Mouse (Mus musculus): ENCODE results near the gene Smim24. TPM values are rescaled to one million over a fixed set of nuclear protein-coding genes. Genes with fewer than 3 reads are reported as not detected.

The Smim24 gene
- total RNA-seq, 2 experiments from 2014 or later = 2.0 TPM

DNA sequence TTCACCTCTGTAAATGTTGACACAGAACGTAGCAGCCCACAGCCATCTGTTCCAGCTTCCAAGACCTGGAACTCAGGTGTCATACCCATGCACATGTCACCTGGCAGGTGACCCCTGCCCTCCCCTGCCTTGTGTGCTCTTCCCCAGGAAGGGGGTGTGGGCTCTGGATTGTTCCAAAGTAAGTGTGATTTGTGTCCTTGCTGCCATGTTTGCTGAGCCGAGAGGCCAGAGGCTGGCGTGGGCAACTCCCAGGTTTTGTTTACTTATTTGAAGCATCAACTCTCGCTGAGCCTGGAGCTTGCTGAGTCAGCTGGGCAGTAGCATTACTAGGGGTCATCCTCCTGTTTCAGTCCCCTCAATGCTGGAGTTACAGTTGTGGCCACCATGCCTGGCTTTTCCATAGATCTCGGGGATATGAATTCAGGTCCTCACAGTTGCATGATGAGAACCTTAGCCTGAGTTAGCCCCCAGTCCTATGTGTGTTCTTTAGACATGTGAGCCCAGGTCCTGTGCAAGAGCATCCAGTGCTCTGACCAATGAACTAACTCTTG lies 4.3 kb upstream of the Smim24 start, which contains the start of gene Gm48552:
Gene Gm48552, plus strand, starts transcription at position 501 of the 551 bp plus-strand sequence.
- intact Hi-C loops (cut with DNase I) = loop anchor here (1.0 kb wide), 1 partner anchor 62 kb away; no protein-coding TSS in a partner anchor
- no peak for DNase-seq (ENCODE audit: low spot score)

DNA sequence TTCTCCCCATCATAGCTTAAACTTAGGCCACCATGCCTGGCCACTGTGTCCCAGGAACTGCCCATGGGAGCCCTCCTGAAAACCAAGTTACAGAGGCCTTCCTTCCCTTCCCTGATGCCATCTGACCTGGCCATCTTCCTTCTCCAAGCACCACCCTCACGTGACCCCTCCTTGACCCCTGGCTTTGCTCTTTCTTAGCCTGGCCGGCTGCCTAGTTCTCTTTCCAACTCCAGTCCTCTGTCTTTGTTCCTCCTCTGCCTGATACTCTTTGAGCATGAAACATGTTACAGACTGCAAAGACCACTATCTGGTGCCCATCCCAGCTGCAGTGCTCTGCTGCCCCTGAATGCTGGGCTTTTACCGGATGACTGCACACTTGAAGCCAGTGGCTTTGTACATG lies 3.5 kb upstream of the Smim24 start:
- intact Hi-C loops (cut with DNase I) = loop anchor here (1.0 kb wide), 1 partner anchor 61 kb away; no protein-coding TSS in a partner anchor
- DNase-seq (ENCODE audit: low spot score) = no peak

DNA sequence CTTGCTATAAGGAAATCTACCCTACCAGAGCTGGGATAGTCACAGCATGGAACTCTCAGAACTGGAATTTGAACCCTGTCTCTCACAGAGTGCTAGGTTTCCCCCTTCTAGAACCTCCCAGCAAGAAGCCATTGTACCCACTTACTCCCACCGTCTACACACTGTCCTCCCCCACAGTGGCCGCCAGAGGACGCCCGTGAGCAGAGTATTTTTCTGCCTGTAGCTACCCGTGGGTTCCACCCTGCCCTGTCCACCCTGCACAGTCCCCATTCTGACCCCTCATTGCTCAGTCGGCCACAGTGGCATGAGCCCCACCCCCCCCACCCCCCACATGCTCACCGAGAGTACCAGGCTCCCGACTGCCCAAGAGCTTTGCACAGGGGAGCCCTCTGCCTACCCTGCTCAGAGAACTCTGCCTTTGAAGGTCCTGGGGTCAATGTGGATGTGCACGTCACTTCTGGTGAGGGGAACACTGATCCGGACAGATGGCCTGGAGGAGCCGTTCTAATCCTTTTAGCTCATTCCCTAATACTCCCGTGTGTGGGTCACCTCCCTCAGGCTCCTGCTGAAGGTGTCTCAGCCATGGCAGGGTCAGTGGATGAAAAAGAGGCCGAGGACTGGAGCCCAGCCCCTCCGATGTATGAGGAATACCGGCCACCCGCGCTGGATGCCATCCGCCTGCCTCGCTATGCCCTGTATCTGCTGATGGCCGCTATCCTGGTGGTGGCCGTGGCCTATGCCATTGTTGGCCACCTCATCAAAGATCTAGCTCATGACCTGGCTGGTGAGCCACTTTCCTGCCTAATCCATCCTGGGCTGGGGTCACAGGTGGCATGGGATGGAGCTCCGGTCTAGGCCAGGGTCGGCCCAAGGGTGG lies 2.8 kb upstream of the Smim24 start:
- intact Hi-C loops (cut with DNase I) = loop anchor here (1.0 kb wide), 1 partner anchor 60 kb away; no protein-coding TSS in a partner anchor
- no peak for DNase-seq (ENCODE audit: low spot score)

DNA sequence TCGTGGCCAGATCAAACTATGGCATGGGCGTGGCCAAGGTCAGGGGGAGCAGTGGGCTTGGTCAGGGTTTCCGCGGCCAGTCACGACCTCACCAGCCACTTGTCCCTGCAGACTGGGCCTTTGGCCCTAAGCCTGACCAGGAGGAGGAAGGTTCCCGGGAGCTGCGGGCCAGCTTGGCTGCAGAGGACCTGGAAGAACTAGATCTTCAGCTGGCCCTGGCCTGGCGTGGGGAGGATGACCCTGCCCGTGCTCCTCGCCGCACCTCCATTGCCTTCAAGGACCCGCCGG lies 2.2 kb upstream of the Smim24 start:
- no peak for DNase-seq (ENCODE audit: low spot score)
- intact Hi-C loops (cut with DNase I) = no loop called here

DNA sequence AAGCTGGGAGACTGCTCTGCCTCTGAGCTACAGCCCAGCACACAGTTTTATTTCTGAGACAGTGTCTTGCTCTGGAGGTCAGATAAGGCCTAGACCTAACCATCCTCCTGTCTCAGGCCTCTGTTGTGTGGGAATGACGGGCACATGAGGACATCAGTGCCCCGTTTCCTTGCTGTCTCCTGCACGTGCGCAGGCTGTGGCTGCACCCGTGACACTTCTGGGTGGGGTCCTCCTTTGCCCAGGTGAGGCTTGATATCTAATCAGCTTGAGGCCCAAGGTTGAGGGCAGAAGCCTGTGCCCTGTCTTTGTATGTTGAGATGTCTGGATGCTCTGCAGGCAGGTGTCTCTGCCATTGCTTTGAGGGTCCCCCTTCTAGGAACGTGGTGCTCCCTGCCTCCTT lies 581 bp upstream of the Smim24 start:
- DNase-seq (ENCODE audit: low spot score) = no peak
- intact Hi-C loops (cut with DNase I) = no loop called here

DNA sequence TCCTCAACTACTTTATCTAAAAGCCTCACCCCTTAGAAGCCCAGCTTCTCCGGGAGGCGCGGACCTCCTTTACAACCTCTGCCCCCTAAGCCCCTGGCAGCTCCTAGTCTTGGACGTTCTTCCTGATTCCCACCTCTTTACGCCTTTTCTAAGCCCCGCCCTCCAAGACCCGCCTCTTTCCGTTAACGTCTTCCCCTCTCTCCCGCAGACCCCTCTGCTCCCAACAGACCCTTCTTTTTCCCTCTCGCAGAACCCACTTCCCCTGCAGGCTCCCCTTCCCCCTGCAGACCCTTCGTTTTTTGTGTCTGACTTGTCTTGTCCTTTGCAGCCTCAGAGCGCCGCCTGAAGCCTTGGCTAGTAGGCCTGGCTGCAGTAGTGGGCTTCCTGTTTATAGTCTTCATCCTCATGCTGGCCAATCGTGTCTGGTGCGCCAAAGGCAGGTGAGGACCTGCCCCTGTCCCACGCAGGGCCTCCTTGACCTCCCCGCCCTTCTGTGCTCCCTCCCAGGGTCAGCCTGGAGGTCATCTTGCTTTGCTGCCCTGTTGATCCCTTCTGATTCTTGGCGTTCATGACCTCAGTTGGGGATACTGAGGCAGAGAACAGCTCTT lies 709 bp downstream of the Smim24 start:
- intact Hi-C loops (cut with DNase I) = no loop called here
- no peak for DNase-seq (ENCODE audit: low spot score)

DNA sequence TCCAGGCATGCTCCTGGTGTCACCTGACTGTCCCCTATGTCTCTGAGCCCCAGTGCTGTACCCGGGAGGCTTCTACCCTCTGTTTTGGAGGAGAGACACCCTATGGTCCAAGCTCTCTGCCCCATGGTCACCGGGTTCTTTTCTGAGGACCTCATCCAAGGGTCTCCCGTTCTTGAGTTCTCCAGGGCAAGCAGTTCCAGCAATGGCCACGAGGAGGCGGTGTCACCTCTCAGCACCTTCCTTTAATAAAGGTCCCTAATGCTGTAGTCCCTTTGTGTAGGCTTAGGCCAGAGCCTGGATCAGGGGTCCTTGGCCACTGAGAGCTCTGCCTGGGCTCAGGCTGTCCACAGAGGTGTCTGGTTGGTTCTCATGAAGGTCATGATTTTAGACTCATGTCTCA lies 2.3 kb downstream of the Smim24 start:
- no peak for DNase-seq (ENCODE audit: low spot score)

DNA sequence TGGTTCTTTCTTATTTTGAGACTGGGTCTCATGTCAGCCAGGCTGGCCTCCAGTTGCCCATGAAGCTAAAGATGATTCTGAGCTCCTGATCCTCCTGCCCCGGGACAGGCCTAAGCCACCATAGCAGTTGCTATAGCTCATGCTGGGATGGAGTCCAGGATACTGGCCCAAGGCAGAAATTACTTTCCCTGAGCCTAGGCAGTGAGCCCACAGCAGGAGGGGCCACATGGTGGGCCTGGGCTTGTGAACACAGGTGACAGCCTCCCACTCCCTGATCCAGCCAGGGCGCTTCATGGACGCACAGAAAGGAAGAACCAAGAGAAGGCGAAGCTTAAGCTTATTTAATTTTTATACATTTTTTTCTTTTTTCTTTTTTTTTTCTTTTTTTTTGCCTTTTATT lies 3.0 kb downstream of the Smim24 start:
- DNase-seq (ENCODE audit: low spot score) = no peak
- intact Hi-C loops (cut with DNase I) = loop anchor here (1.0 kb wide), 1 partner anchor 45 kb away; no protein-coding TSS in a partner anchor

More for the DNA sequence above, 2.3 kb downstream of the Smim24 start:
- intact Hi-C loops (cut with DNase I) = loop anchor here (1.0 kb wide), 1 partner anchor 46 kb away; no protein-coding TSS in a partner anchor

DNA sequence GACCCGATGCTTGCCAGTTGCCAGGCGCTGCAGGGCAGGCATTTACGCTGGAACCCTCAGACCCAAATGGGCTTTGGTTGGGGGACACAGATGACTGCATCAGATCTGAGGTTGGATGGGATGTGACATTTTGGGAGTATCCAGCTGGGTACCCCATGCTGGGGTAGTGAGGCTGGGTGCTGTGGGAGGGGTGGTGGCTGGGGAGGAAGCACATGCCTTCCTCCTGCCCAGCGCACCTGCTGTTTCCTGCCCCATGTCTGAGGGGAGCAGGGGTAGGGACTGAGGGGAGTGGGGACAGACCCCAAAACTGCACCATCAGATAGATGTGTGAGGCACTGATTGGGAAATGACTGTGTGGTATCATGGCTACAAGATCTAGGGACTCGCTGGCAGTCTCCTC lies 3.9 kb downstream of the Smim24 start:
- intact Hi-C loops (cut with DNase I) = no loop called here
- DNase-seq (ENCODE audit: low spot score) = no peak

DNA sequence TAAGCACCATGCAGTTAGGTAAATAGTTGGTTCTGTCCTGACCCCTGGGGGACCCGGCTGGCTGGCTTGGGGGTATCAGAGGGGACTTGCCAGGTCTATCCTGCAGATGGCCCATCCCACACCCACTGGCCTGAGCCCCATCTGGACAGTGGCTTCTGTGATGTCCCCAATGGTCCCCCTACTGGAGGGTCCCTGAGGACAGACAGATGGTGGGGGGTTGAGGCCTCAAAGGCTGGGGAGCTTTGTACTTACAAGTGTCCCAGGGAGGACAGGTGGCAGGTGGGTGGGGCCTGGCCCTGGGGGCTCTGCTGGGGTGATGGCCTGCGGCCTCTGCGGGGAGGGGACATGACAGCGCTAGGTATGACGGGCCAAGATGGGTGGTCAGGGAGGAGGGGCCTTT lies 6.4 kb downstream of the Smim24 start:
- DNase-seq (ENCODE audit: low spot score) = no peak
- intact Hi-C loops (cut with DNase I) = no loop called here

DNA sequence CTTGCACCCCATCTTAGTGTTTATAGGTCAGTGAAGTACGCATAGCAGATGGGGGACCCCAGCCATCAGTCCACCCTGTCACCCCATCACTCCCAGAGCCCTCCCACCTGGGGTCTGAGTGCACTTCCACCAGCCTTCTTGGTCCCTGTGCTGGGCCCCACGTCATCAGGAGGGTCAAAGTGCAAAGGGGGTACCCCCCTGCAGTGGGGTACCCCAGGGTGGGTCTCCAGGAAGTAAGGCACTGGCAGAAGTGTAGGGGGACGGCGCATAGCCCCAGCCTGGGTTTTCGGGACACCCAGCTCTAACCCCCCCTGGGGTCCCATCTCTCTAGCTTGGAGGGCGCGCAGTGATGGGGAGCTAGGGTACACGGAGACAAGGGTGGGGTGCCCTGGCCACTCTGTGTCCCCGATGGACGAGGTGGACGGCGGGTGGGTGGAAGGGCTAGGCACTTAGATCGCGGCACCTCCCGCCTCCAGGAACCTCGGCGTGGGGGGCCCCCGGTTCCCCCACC lies 7.0 kb downstream of the Smim24 start:
- no peak for DNase-seq (ENCODE audit: low spot score)
- intact Hi-C loops (cut with DNase I) = no loop called here

DNA sequence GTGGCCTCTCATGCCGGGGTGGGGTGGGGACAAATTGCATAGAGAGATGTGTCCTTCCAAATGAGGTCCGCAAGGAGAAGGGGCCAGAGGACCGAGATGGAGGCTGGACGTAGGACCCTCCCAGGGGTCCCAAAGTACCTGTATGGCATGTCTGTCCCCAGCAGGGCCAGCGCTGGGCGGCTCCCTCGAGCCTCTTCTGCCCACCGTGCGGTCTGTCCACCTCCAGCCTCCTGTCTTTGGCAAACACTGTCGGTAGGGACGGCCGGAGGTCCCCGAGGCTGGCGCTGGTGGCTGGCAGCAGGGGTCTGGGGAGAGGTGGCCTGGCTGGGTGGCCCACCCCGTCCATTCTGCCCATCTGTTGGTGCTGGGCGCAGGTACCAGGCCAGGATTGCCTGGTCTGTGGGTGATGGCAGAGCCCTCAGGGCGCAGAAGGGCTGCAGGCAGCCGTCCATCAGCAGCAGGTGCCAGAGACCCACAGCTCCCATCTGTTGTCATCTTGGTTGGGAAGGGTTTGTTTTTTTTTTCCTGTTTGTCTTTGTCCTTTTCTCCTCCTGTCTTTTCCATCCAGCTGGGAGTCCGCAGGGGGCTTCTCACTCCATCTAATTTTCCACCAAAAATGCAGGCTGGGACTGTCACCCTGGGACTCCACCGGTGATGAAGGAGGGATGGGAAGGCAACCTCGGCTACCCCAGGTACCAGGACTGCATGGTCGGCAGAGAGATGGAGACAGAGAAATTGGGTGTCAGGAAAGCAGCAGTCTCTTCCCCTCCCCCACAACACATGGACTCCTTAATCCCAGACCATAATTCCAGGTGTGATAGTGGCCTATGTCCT lies 7.7 kb downstream of the Smim24 start:
- intact Hi-C loops (cut with DNase I) = no loop called here
- DNase-seq (ENCODE audit: low spot score) = no peak

DNA sequence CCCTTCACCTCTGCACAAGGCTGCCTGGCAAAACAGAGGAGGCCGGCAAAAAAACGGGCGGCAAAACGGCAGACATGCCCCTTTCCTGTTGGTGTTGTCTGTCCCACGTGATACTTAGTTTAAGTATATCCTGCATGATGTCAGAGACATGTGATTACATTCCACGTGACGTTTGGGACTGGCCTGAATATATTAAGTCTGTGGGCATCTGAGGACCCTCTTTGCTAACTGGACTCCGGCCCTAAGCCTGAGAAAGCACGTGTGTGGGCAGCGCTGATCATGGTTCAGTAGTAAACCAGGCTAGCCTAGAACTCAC lies 8.3 kb downstream of the Smim24 start:
- intact Hi-C loops (cut with DNase I) = no loop called here
- no peak for DNase-seq (ENCODE audit: low spot score)

DNA sequence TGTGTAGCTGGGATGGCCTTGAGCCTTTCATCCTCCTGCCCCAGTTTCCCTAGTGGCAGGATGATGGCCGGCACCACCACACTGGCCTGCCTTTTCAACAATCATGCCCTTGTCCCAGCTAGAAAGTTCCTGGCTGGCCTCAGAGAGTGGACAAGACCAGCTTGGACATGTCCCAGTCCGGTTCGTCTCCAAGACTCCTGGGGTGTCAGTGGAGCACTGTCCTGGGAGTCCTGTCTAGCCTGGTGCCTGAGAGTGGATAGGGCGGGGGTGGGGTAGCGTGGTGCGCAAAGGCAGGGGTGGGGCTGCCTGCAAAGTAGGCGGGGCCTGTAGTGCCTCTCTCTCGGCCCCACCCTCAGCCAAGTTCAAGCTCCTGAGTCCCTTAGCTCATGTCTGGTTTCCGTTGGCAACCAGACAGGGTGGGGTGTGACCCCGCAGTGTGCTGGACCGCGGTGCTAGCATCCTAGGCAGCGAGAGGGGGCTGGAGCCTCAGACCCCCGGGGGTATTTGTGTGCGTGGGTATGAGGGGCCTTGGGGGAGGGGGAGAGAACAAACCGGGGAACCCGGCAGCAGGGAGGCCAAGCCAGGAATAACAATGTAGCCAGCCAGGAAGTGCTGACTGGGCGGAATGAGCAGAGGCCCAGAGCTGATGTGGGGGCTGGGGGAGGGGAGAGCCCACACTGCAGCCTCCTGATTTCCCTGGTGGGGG lies 8.8 kb downstream of the Smim24 start:
- DNase-seq (ENCODE audit: low spot score) = peak; percentile 80
- intact Hi-C loops (cut with DNase I) = no loop called here

DNA sequence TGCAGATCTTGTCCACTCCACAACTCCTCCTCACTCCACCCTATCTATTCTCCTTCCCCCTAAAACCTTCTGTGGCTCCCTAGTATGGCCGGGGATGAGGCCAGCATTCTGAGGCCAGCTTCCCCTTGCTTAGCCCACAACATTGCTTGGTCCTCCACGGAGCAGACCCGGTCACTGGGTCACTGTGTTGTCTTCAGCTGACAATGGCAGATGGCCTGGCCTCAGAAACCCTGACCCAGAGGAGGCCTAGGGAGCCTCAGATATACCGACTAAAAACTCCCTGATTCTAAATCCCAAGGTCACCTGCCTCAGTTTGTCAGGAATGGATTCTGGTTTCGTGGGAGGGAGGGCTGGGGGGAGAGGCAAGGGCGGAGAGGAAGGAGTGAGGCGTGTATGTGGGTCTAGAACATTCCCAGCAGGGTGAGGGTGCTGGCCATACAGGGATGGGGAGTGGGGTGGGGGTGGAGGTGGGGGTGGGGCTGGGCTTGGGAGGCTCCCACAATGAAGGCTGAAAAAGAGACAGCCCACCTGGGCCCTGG lies 9.4 kb downstream of the Smim24 start:
- intact Hi-C loops (cut with DNase I) = no loop called here
- DNase-seq (ENCODE audit: low spot score) = no peak

DNA sequence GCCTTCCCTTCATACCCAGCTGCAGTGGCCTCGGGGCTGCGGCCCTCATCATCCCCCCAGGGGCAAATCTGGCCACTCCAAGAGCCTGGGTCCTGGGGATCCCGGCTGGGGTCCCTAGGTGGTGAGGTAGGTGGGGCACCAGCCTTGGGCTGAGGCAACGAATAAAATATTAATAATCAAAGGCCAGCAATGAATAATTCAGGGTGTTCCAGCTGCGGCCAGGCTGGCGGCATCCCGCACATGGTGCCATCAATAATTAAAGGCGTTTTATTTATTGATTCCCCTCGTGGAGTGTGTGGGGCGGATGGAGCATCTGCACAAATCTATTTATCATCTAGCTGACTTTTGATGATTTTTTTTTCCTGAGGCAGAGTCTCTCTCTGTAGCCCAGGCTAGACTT lies 10.7 kb downstream of the Smim24 start:
- intact Hi-C loops (cut with DNase I) = no loop called here
- no peak for DNase-seq (ENCODE audit: low spot score)

DNA sequence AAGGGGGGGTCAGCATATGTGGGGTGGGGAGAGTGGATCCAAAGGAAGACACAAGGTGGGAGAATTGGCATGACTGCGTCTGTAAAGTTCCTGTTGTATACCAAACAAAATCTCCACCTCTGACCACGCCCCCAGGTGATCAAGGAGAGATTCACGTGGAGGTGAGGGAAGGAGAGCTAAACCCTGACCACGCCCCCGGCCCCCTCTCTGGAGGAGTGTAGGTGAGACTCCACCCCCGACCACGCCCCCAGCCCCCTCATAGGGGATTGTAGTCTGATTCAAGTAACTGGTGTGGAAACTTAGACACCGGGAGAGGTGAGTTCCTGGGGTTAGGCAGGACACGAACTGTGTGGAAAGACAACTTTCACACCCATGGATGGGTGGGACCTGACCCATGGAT lies 11.2 kb downstream of the Smim24 start:
- no peak for DNase-seq (ENCODE audit: low spot score)
- intact Hi-C loops (cut with DNase I) = loop anchor here (2.0 kb wide), 1 partner anchor 75 kb away; the partner anchor contains the start of gene Tbxa2r

DNA sequence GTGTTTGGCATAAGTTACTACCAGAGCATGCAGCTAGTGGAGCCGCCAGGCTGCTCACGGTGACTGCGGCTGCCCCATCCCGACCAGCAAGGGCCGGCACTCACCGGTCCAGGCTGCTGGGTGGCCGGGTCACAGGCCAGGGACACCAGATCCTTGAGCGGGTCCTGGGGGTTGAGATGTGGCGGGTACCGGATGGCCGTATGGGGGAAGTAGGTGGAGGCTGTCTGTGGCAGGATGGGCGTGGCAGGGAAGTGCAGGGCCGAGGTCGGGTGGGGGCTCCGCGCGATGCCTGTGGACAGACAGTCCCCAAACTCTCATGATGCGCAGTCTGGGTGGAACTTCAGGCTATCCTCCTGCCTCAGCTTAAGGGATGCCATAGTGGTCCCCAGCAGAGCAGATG lies 11.9 kb downstream of the Smim24 start:
- intact Hi-C loops (cut with DNase I) = loop anchor here (2.0 to 5.0 kb wide), 2 partner anchors 76 to 138 kb away; partner anchors contain the start of gene Tbxa2r
- DNase-seq (ENCODE audit: low spot score) = no peak

DNA sequence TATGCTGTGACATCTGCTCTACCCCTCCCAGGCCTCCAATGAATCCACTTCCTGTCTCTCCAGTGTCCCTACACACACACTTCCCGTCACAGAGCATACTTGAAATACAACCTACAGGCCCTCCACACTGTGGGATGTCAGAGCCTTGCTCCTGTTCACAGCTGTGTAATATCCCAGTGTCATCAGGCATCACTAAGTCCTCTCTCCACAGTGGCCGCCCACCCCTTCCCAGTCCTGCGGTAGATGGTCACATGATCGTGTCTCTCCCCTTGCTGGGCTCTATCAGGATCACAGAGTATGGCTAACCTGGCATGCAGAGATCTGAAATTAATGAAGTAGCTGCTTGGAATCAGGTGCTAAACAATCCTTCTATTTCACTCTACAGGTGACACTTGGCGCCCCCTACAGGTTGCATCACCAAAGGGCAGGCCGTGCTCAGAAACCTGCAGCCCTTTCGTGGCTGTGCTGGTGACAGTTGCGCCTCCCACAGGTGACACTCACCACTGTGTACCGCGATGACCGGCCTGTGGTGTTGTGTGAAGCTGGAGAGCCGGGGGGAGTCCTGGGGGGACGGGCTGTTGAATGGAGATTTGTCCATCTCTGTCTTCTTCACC lies 12.8 kb downstream of the Smim24 start:
- DNase-seq (ENCODE audit: low spot score) = no peak
- intact Hi-C loops (cut with DNase I) = loop anchor here (2.0 to 5.0 kb wide), 2 partner anchors 77 to 137 kb away; partner anchors contain the start of gene Tbxa2r

All from heart, postnatal 25 days (tissue).